Mouse (Mus musculus): ENCODE data around the gene Krt9. TPM values are rescaled to one million over a fixed set of nuclear protein-coding genes. Genes with fewer than 3 reads are reported as not detected.

The Krt9 gene
- polyA plus RNA-seq (2012) = not detected in 2 replicates

DNA sequence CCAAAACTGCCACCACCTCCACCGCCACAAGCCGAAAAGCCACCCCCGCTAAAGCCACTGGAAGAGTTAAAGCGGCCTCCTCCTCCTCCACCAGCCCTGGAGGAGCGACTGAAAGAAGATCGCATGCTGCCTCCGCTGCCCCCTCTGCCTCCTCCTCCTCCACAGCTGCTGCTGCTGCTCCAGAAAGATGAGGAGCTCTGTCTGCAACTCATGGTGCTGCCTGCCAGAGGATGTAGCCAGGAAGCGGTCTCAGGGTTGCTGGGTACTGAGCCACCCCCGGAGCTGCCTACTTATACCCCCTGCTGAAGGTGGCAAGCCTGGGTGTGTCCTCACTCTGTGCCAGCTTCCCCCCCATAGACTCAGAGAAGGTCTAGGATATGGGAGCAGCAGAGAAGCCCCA is at the start of gene Krt9:
Krt9 (minus strand) TSS at position 255 of the 400 bp plus-strand sequence.
- TF ChIP-seq GATA1 (IDR thresholded peaks at IDR 0.05; ENCODE audit: low read length) = no peak

DNA sequence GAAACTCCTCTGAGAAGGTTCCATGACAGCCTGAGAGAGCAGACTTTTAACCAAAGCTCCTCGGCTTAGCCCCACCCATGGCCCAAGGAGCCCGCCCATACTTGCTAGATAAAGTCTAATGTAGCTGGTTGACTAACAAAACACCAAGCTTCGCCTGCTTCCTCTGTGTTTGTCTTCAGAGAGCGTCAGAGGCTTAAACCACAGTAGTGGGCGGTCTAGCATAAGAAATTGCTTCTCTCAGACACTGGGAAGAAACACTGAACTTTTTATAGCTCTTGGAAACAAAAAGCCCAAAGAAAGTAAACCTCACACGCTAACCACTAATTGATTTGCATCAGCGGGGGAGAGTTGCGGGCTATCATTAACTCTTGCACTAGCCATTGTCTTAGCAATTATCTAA is 28.7 kb upstream of the Krt9 start:
- no peak for TF ChIP-seq GATA1 (IDR thresholded peaks at IDR 0.05; ENCODE audit: low read length)

DNA sequence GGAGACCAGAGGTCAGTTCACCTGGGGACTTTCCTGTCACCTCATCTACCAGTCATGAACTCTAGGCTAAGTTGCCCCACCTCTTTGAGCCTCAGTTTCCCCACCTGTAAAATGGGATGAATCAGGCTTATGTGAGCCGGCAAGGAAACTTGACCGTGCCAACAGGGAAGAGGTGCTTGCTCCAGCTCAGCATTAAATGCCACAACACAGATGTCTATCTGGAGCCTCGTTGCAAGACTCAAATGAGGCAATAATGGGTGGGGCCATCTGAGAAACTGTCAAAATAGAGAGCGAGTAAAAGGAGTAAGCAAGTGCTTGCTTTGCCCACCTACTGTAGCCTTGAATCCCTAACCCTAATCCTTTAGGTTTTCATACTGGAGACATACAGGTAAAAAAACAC is 26.3 kb upstream of the Krt9 start:
- no peak for TF ChIP-seq GATA1 (IDR thresholded peaks at IDR 0.05; ENCODE audit: low read length)

DNA sequence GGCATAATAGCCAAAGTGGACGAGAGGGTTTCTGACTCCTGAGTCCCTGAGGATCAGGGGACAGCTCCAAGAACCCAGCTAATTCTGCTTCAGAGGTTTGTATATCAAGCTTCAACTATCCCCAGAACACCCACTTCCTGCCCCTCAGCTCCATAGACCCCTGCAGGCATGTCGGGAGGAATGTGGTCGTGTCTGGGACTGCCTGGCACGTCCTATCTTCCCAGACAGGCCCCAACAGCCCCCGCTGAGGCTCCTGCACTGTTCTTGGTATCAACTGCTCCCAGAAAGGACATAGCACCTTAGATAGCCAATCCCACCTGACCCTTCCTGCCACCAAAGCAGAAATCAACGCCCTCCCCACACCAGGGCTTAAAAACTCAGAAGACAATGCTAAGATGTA is 15.5 kb upstream of the Krt9 start:
- no peak for TF ChIP-seq GATA1 (IDR thresholded peaks at IDR 0.05; ENCODE audit: low read length)

GRCm38 (mm10) chr11:100207498-100207897 is 14.5 kb upstream of the Krt9 start, which contains the start of gene Krt14:
TSS of gene Krt14 (minus strand) at chr11:100207548.
- no peak for TF ChIP-seq GATA1 (IDR thresholded peaks at IDR 0.05; ENCODE audit: low read length)

- TF ChIP-seq GATA1 (IDR thresholded peaks at IDR 0.05; ENCODE audit: low read length) = no peak
Measured at GRCm38 (mm10) chr11:100203448-100203847, 10.4 kb upstream of the Krt9 start.

DNA sequence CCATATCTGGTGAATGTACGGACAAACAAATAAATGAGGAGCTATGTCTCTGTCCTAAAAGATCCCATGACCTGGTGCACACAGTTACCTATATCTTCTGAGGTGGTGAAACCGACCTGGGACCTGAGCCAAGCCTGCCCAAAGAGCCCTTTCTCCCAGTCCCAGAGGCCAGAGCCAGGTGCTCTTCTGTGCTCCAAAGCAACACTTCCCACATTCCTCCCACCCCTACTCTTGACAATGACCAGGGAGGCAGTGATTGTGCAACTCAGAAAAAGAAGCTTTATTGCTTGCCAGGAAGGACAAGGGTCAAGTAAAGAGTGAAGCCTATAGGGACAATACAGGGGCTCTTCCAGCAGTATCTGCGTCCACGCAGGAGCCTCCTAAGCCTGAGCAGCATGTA is 9.9 kb upstream of the Krt9 start:
- no peak for TF ChIP-seq GATA1 (IDR thresholded peaks at IDR 0.05; ENCODE audit: low read length)

- no peak for TF ChIP-seq GATA1 (IDR thresholded peaks at IDR 0.05; ENCODE audit: low read length)
Measured at GRCm38 (mm10) chr11:100200104-100200820, 7.2 kb upstream of the Krt9 start.

DNA sequence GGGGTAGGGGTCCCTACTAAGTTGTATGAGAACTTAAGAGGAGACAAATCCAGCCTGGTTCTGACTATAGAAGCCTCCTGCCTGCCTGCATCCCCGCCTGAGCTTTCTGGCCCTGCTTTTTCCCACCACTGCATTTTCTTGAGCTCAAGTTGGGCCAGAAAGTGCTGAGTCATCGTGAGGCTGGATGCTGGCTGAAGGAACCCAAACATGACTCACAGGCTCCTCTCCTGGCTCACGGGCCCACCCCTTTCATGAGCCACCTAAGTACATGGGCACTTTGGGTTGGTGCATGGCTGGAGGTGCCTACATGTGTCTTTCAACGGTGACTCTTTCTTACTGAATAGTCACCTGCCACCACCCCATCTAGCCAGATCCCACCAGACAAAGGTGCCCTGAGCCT is 5.6 kb upstream of the Krt9 start:
- no peak for TF ChIP-seq GATA1 (IDR thresholded peaks at IDR 0.05; ENCODE audit: low read length)

DNA sequence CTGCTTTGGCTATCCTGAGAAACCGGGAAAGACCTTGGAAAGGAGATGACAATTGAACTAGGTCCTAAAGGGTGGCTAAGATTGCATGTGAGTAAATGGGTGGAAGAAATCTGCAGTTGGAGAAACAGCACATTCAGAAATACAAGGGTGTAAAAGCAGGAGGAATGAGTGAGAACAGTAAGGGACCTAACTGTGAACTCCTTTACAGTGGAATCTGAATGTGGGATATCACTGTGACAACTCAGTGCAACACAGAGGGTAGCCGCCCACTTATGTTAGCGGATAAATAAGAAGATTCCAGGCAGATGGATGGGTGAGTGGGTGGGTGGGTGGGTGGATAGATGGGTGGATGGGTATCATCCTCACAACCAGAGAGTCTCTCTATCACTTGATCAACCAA is 1.2 kb downstream of the Krt9 start:
- no peak for TF ChIP-seq GATA1 (IDR thresholded peaks at IDR 0.05; ENCODE audit: low read length)

DNA sequence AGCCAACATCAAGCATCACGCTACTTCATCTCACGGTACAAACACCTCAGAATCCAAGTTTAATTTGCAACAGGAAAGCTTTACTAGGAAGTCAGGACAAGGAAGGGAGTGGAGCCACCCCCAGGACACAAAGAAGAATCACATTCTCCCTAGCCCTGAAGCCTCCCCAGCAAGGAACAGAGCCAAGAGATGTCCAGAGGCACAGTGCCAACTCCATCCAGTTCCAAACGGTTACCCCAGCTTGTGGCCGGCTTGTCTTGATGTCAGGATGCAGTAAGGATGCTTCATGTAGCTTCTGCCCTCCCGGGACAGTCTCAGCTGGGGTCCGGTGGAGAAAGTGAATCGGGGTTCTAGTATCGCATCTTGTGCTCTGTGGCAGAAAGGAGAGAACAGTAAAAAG is 6.3 kb downstream of the Krt9 start:
- no peak for TF ChIP-seq GATA1 (IDR thresholded peaks at IDR 0.05; ENCODE audit: low read length)

DNA sequence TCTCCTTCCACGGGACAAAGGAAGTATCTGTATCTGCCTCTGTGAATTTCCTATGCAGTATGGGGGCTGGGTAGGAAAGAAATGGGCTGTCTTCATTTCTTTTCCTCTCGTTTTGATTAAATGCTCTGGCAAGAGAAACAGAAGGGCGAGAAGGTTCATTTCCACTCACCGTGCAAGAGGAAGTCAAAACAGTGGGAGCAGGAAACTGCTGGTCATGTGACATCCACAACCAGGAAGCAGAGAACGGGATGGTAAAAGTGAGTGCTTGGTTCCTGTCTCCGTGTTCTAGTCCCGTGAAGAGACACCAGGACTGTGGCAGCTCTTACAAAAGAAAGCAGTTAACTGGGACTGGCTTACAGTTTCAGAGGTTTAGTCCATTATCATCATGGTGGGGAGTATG is 11.3 kb downstream of the Krt9 start:
- TF ChIP-seq GATA1 (IDR thresholded peaks at IDR 0.05; ENCODE audit: low read length) = no peak

DNA sequence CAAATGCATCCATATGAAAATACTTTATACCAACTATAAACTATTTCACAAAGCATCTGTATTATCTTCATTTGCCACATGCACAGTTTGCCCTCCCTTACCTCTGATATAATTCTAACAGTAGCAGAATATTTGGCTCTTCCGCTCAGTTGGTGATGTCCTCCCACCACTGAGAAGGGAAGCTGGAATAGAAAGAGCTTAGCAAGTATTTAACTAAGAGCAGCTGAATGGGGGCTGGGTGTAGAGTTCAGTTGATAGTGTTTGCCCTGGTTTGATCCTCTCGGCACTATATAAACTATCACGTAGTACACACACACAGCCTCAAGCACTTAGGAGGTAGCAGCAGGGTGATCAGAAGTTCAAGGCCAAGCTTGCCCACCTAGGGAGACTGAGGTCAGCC is 13.8 kb downstream of the Krt9 start:
- TF ChIP-seq GATA1 (IDR thresholded peaks at IDR 0.05; ENCODE audit: low read length) = no peak

GRCm38 (mm10) chr11:100178307-100178706 is 14.7 kb downstream of the Krt9 start:
- TF ChIP-seq GATA1 (IDR thresholded peaks at IDR 0.05; ENCODE audit: low read length) = no peak

DNA sequence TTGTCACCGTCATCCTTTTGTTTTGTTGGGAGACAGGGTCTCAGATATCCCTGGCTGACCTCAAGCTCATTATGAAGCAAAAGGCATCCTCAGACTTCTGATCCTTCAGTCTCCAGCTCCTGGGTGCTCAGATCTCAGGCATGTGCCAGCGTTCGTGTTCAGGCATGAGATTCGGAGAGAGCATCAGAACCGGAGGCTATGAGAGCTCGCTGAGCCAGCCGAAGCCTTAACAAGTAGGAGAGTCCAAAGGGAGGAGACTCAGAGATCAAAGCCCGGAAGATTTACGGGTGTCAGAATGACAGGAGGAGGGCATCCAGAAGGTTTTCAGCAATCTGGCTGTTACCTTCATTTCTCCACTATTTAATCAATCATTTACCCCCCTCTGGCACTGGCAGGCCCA is 16.3 kb downstream of the Krt9 start:
- no peak for TF ChIP-seq GATA1 (IDR thresholded peaks at IDR 0.05; ENCODE audit: low read length)

- TF ChIP-seq GATA1 (IDR thresholded peaks at IDR 0.05; ENCODE audit: low read length) = no peak
Measured at GRCm38 (mm10) chr11:100168765-100169762, 24.0 kb downstream of the Krt9 start.
